Mouse (Mus musculus): ENCODE results near the gene Prf1. TPM values are rescaled to one million over a fixed set of nuclear protein-coding genes. Genes with fewer than 3 reads are reported as not detected.

Gene Prf1
- polyA plus RNA-seq, 1 experiment from 2014 or later = not detected

- no peaks in the 10 kb centered on the region for H3K9me3 ChIP-seq (ENCODE audit: control insufficient read depth)
- no peaks in the 10 kb centered on the region for H3K4me1 ChIP-seq (replicated peaks; ENCODE audit: control insufficient read depth, insufficient read depth, low read length)
- 31% methylated on average over 7 of the region's 7 CpGs for whole genome bisulfite sequencing
- H3K4me3 ChIP-seq (ENCODE audit: low read depth, low read length) = no peak overlapping the region
- H3K36me3 ChIP-seq (ENCODE audit: control insufficient read depth, insufficient read depth) = no peaks in the 10 kb centered on the region
- H3K27me3 ChIP-seq (replicated peaks; ENCODE audit: control insufficient read depth, insufficient read depth, low read length) = no peaks in the 10 kb centered on the region
- no peak overlapping the region for H3K4me2 ChIP-seq (replicated peaks; ENCODE audit: low read depth)
- no peak overlapping the region for H3K9ac ChIP-seq (ENCODE audit: low read depth, low read length)
- no peak for ATAC-seq
- no peak for TF ChIP-seq CTCF (IDR thresholded peaks at IDR 0.05; ENCODE audit: low read depth)
- 0 out of 2 replicates have a peak overlapping the region, but pooled peaks have one; percentile 3 for H3K27ac ChIP-seq (ENCODE audit: low read depth, low read length)
These were observed 15.1 kb downstream of the Prf1 start for GRCm38 (mm10) chr10:61312754-61313153.

DNA sequence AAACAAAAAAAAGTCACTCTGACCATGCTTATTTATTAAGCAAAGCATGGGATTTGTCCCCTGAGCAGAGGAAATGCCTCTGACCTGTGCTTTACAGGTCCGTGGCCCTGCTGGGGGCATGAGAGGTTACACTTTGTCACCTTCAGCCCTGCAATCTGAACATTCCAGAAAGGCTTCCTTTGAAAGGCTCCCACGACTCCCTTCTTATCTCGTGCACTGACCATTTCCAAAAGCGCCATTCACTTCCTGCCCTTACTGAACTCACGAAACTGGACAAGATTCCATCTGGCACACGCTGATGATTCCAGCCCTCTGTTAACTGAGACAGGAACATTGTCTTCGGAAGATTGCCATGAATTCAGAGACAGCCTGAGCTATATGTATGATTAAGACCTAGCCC, 16.1 kb downstream of the Prf1 start:
- no peak for TF ChIP-seq CTCF (IDR thresholded peaks at IDR 0.05; ENCODE audit: low read depth)
- H3K9me3 ChIP-seq (ENCODE audit: control insufficient read depth) = no peaks in the 10 kb centered on the region
- H3K4me3 ChIP-seq (ENCODE audit: low read depth, low read length) = no peak overlapping the region
- no peak overlapping the region for H3K27ac ChIP-seq (ENCODE audit: low read depth, low read length)
- H3K4me1 ChIP-seq (replicated peaks; ENCODE audit: control insufficient read depth, insufficient read depth, low read length) = no peaks in the 10 kb centered on the region
- no peak overlapping the region for H3K9ac ChIP-seq (ENCODE audit: low read depth, low read length)
- H3K36me3 ChIP-seq (ENCODE audit: control insufficient read depth, insufficient read depth) = no peaks in the 10 kb centered on the region
- no peak overlapping the region for H3K4me2 ChIP-seq (replicated peaks; ENCODE audit: low read depth)
- no peaks in the 10 kb centered on the region for H3K27me3 ChIP-seq (replicated peaks; ENCODE audit: control insufficient read depth, insufficient read depth, low read length)
- WGBS = 60% methylated on average over 7 of the region's 7 CpGs
- no peak for ATAC-seq

DNA sequence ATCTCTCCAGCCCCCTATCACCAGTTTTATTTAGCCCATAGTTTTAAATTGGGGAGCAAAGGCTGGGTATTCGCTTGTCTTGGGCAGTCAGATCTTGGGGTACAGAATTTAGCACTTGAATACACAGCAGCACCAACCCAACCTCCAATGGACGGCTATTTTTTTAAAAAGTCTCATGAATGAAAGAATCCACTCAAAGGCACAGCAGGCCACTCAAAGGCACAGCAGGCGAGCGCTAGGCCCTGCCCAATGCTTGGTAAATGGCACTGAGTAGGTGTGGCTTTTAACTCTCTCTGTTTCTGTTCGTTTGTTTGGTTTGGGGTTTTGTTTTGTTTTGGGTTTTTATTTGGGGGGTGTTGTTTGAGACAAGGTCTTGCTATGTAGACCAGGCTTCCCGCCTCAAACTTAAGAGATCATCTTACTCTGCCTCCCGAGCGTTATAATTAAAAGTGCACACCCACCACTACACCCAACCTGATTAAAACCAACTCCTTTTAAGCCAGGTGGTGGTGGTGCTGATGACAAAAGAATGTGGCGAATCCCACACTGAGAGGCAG, 17.8 kb downstream of the Prf1 start:
- Histone ChIP-seq H3K27me3 (replicated peaks; ENCODE audit: control insufficient read depth, insufficient read depth, low read length) (no peaks in the 10 kb centered on the region), H3K4me3 (ENCODE audit: low read depth, low read length) (no peak overlapping the region), H3K4me1 (replicated peaks; ENCODE audit: control insufficient read depth, insufficient read depth, low read length) (no peaks in the 10 kb centered on the region), H3K36me3 (ENCODE audit: control insufficient read depth, insufficient read depth) (no peaks in the 10 kb centered on the region), H3K9ac (ENCODE audit: low read depth, low read length) (no peak overlapping the region), H3K4me2 (replicated peaks; ENCODE audit: low read depth) (no peak overlapping the region), H3K27ac (ENCODE audit: low read depth, low read length) (no peak overlapping the region), H3K9me3 (ENCODE audit: control insufficient read depth) (no peaks in the 10 kb centered on the region)
- no peak for ATAC-seq
- 78% methylated on average over 9 of the region's 9 CpGs for WGBS
- no peak for TF ChIP-seq CTCF (IDR thresholded peaks at IDR 0.05; ENCODE audit: low read depth)

DNA sequence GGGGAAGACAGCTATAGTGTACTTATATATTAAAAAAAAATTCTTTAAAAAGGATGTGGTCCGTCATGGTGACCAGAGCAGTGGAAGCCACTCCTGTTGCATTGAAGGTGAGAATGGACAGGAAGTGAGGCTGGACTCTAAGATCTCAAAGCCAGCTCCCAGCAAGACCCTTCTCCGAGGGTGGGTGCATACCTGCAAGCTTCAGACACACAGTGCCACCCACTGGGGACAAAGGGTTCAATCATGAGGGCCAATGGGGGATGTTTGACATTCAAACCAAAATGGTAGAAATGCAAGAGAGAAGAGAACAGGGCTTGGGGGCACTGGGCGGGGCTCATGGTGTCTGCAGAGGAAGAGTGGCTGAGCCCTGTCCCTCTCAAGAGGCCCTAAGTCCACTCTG, 20.9 kb downstream of the Prf1 start:
- no peak overlapping the region for H3K4me2 ChIP-seq (replicated peaks; ENCODE audit: low read depth)
- H3K36me3 ChIP-seq (ENCODE audit: control insufficient read depth, insufficient read depth) = no peaks in the 10 kb centered on the region; the same call in 1 of the 2 replicates
- 90% methylated on average over 3 of the region's 3 CpGs for WGBS
- no peak overlapping the region for H3K4me3 ChIP-seq (ENCODE audit: low read depth, low read length)
- no peak for ATAC-seq
- no peaks in the 10 kb centered on the region for H3K9me3 ChIP-seq (ENCODE audit: control insufficient read depth)
- TF ChIP-seq CTCF (IDR thresholded peaks at IDR 0.05; ENCODE audit: low read depth) = peak; percentile 19; the same call in 1 of the 2 replicates
- no peaks in the 10 kb centered on the region for H3K27me3 ChIP-seq (replicated peaks; ENCODE audit: control insufficient read depth, insufficient read depth, low read length)
- no peak overlapping the region for H3K9ac ChIP-seq (ENCODE audit: low read depth, low read length)
- H3K4me1 ChIP-seq (replicated peaks; ENCODE audit: control insufficient read depth, insufficient read depth, low read length) = no peaks in the 10 kb centered on the region
- no peak overlapping the region for H3K27ac ChIP-seq (ENCODE audit: low read depth, low read length)

GRCm38 (mm10) chr10:61324717-61325116, 27.1 kb downstream of the Prf1 start:
- Histone ChIP-seq H3K27ac (ENCODE audit: low read depth, low read length) (no peak overlapping the region), H3K27me3 (replicated peaks; ENCODE audit: control insufficient read depth, insufficient read depth, low read length) (no peaks in the 10 kb centered on the region), H3K36me3 (ENCODE audit: control insufficient read depth, insufficient read depth) (no peaks in the 10 kb centered on the region; the same call in 1 of the 2 replicates), H3K4me2 (replicated peaks; ENCODE audit: low read depth) (no peak overlapping the region), H3K4me1 (replicated peaks; ENCODE audit: control insufficient read depth, insufficient read depth, low read length) (no peaks in the 10 kb centered on the region; the same call in 1 of the 2 replicates), H3K4me3 (ENCODE audit: low read depth, low read length) (no peak overlapping the region), H3K9ac (ENCODE audit: low read depth, low read length) (no peak overlapping the region), H3K9me3 (ENCODE audit: control insufficient read depth) (no peaks in the 10 kb centered on the region)
- WGBS = 74% methylated on average over 8 of the region's 8 CpGs
- ATAC-seq = no peak
- no peak for TF ChIP-seq CTCF (IDR thresholded peaks at IDR 0.05; ENCODE audit: low read depth)

GRCm38 (mm10) chr10:61325782-61326328, 28.2 kb downstream of the Prf1 start:
- Histone ChIP-seq H3K9ac (ENCODE audit: low read depth, low read length) (no peak overlapping the region), H3K36me3 (ENCODE audit: control insufficient read depth, insufficient read depth) (no peaks in the 10 kb centered on the region; the same call in 1 of the 2 replicates), H3K4me1 (replicated peaks; ENCODE audit: control insufficient read depth, insufficient read depth, low read length) (no peaks in the 10 kb centered on the region; the same call in 1 of the 2 replicates), H3K4me2 (replicated peaks; ENCODE audit: low read depth) (no peak overlapping the region), H3K9me3 (ENCODE audit: control insufficient read depth) (no peaks in the 10 kb centered on the region), H3K27me3 (replicated peaks; ENCODE audit: control insufficient read depth, insufficient read depth, low read length) (no peaks in the 10 kb centered on the region), H3K27ac (ENCODE audit: low read depth, low read length) (no peak overlapping the region), H3K4me3 (ENCODE audit: low read depth, low read length) (no peak overlapping the region)
- ATAC-seq = no peak
- 44% methylated on average over 9 of the region's 9 CpGs for WGBS
- TF ChIP-seq CTCF (IDR thresholded peaks at IDR 0.05; ENCODE audit: low read depth) = no peak
